Mouse (Mus musculus) large intestine, adult 2 months (tissue): ENCODE data around the gene Gprin2. TPM values are rescaled to one million over a fixed set of nuclear protein-coding genes. Genes with fewer than 3 reads are reported as not detected.

Experiments
- DNase-seq: peaks from one replicate; pipeline ENCODE4 v3.0.0-alpha.2; 2012; ENCODE audit warnings: low read depth, low spot score
- WGBS: fragments of 180-500 bp; shearing (Covaris S2); methylation state at CpG from one replicate; pipeline ENCODE4 v1.1.7; 2018; 5-methylcytosine and 5-hydroxymethylcytosine counted together
- polyA plus RNA-seq: library from polyadenylated mRNA; depleted of rRNA; stranded (reverse); fragments of >200 nt; gene quantifications from 2 replicates; pipeline ENCODE4 v1.2.3, GENCODE M21; 2012; rRNA removed

The Gprin2 gene
- polyA plus RNA-seq, result 0.04 TPM in 2 replicates

DNA sequence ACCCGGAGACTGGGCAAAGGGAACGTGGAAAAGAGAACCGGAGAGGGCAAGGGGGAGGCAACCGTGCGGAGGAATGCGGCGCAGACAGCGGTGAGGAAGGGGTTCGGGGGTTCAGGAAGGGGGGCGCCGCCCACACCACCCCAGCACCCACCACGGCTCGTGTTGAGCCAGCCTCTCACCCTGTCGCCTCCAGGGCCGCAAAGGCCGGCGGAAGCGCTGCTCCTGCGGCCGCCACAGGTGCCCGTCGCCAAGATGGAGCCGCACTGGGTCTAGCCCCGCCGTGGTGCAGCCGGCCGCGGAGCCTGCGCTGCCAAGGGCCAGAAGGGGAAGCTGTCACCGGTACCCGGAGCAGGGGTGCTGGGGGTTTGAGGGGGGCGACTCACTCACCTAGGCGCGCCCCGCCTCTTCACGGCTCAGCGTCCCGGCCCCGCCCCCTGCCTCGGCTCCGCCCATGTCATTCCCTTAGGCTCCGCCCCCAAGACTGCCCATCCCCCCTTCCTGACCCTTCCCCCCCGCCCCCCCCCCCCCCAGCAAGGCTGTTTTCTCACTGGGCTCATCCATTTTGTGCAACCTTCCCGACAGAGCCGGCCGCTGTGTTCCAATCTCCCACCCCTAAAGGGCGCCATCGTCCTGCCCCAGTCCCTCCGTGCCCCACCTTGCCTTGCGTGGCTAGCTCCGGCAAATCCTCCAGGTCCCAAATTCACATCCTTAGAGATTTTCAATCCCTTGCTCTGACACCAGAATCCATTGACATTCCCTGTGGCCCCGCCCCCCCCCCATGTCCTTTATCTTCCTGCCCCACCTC lies at the start of gene Gprin2:
Gene Gprin2, minus strand, starts transcription at position 423 of the 805 bp plus-strand sequence.
- DNase-seq, result no peak
- WGBS, result 6% methylated on average over 50 of the region's 52 CpGs

DNA sequence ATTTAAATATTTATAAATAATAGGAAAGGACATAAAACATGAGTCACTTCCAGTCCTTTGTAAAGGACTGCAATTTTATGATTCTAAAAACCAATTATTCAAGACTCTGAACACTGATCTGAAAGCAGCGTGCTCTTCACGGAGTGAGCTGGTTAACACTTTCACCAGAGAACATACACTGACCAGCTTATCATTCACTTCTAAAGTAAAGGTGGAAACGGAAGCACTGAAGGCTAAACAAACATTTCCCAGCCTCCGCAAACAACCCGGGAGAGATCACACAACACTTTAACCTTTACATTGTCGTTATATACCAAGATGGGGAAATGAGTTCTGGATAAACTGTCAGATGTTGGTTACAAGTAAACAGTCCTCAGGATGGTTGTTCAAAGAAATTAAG lies 39.2 kb upstream of the Gprin2 start:
- no peak for DNase-seq
- 19% methylated on average over 6 of the region's 6 CpGs for WGBS

DNA sequence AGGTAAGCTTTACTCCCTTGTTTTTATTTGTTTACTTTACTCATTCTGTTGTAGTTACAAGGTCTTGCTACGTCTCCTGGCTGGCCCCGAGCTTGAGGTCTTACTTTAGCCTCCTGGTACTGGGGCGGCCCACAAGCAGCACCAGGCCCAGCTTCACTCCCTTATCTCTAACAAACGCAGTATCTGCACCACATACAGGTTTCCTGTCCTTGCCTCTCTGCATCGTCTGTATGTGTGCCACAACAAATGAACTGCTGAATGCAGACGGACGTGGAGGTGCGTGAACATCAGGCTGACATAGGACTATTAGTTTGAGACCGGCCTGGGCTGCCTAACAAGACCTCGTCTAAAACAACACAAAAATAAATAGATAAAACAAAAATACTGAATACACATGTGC lies 38.8 kb upstream of the Gprin2 start:
- WGBS, result 58% methylated on average over 10 of the region's 10 CpGs
- no peak for DNase-seq

DNA sequence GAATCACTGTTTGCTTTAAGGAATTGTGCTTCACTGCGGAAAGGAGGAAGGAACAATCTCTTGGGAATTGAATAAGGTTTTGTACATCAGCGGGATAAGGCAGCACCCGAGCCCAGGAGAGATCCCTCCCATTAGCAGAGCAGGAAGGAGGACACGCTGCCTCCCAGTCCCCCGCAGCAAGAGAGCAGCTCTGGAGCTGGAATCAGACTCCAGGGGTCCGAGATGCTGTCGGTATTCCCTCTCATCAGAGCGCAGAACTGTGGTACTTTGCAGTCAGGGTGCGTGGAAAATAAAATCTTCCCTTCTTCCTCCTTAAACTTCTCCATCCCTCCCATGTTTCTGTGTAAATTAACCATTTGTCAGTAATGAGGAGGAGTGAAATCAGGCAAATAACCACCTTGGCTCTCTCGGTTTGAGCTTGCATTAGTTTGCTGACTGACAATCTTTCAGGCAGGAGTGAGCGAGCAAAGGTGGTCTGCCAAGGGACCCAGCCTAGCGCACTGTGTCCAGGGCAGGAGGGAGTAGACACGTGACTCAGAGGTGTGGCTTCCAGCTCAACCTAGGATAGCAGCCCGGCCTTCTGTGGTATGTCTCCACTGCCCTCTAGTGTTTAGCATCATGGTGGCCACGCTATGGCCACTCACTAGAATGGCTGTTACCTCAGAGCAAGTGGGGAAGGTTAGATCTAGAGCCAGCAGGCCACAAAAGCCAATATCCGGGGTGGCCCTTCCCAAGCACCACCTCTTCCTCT lies 33.4 kb upstream of the Gprin2 start:
- DNase-seq, result peak; percentile 35
- WGBS, result 19% methylated on average over 16 of the region's 16 CpGs

DNA sequence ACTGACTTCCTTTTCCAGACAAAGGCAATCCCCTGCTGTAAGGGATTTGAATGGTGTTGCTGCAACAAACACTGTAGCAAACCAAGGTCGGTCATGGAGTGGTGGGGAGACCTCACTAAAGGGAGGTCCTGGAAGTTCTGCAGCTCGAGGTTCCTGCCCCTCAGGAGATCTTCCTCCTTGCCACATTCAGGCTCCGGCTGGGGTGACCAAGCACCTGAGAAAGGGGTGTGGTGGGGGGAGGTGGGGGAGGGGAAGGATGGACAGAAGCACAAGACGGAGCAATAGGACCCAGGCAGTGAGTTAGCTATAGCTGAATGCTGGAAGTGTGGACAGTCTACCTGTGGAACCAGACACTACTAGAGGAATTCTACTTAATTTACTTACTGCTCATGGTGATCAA lies 32.4 kb upstream of the Gprin2 start:
- WGBS, result 89% methylated on average over 4 of the region's 4 CpGs
- DNase-seq, result no peak

DNA sequence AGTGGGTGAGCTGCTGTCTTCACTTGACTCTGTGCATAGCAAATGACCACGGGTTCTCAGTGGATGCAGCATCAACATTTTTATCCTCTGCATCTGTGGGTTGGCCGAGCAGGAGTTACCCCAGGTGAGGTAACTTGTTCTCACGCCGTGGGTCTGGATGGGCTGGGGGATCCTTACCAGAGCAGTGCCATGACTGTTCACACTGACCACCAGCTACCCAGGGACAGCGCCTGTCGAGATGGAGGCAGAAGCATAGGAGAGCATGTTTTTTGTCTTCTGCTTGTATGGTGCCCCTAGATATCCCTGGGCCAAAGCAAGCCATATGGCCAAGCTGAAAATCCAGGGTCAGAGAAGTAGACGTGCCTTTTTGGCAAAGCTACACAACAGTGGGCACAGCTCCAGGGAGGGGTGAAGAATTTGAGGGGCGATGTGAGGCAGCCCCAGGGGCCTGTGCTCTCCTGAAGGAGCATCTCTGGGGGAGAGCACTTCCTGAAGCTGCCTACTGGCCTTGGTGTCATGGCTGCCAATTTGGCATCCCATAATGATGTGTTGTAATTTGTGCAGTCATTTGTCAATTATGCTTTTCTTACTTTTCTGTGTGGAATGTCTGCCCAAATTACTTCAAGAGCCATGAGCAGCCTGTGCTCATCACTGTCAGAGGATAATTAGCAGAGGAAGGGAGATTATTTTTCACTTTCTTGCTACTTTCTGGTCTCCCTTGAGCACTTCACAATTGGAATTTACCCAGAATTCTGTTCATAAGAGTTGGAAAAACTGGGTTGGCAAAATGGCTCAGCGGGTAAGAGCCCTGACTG lies 31.6 kb upstream of the Gprin2 start:
- WGBS, result 91% methylated on average over 9 of the region's 9 CpGs
- no peak for DNase-seq

DNA sequence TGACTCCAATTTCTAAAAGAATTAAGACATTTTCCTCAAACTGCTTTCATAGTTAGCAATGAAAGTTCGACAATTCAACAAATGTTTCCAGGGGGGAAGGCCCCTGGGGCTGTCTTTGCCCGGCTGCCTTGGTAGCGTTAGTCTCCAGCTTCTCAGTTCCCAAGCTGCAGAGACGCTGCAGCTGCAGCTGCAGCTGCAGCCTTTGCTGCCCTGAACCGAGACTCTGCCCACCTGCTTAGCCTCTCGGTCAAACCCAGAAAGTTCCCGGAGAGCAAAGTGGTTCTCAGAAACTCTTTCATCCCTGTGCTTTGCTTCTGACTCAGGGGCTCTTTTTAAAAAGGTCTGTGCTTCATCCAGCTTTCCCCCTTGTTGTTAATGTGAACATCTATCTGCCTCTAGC lies 30.9 kb upstream of the Gprin2 start:
- 84% methylated on average over 7 of the region's 7 CpGs for WGBS
- no peak for DNase-seq

DNA sequence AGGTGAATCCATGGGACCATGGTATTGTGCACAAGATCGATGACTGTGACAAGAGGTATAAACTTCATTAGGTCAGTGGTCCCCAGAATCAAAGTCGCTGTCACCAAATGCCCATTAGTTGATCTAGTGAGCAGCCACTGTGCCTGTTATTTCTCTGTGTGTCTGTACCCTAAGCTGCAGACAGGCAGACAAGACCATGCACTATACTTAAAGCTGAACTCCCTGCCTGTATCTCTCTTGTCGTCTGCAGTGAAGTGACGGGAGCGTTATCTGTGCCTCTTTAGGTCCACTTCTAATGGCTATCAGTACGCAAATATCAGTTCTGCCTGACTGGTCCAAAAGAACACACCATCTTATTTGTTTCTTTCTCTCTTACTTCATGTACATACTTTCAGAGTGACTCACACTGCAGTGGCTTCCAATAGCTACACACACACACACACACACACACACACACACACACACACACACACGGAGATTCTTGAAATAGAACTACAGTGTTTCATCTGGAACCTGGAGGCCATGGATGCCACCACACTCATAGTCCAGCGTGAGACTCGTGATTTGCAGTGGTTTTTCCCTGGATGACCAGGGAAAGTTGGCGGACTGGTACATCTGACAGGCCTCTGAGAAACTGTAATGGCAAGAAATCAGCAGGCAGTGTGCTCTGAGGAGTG lies 27.5 kb upstream of the Gprin2 start:
- 77% methylated on average over 10 of the region's 10 CpGs for WGBS
- DNase-seq, result no peak

DNA sequence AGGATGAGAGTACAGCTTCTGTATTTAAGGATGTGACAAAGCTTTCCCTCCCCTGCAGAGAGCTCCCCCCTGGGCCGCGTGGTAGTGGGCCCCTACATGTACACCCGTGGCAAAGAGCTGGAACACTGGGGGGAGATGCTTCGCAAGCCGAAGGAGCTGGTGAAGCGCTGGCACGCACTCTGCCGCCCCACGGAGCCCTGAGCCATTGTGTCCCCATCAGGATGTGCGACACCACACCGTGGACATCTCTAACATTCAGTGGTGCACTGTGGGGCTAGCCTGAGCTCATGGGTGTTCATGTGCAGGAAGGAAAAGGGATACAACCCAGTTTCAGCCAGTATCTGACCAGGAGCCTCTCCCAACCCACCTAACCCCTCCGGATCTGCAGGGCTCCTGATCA lies 26.5 kb upstream of the Gprin2 start:
- 87% methylated on average over 12 of the region's 12 CpGs for WGBS
- DNase-seq, result no peak

DNA sequence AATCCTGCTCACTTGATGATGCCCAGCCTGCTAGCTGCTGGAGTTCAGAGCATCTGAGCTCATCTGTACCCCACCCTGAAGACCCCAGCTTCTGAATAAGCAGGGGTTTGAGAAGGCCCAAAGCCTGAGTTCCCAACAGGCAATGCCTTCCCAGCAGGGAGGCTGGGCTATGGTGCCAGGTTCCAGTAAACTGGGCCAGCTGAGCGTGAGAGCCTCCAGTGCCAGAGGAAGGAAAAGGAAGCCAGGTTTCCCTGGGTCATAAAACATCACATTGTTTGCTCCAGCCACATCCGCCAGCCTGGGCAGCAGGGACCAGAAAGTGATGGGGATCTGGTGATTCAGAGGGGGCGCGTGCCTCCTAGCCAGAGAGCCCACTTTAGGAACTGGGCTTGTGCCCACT lies 25.1 kb upstream of the Gprin2 start:
- no peak for DNase-seq
- WGBS, result 50% methylated on average over 4 of the region's 4 CpGs

DNA sequence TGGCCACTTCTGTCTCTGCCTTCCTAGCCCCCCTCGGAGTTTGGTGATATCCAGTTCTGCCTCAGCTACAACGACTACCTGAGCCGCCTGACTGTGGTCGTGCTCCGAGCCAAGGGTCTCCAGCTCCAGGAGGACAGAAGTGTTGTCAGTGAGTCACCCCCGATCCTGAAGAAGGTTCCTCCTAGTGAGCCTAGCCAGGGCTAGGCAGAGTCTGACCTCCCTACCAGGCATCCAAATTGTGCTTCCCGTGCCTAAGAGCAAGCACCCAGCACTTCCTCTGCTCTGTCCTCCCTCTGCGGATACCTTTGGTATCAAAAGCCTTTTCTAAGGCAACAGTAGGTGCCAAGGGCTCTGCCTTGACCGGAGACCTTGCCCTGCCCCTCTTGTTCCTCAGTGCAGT lies 24.5 kb upstream of the Gprin2 start:
- WGBS, result 82% methylated on average over 9 of the region's 9 CpGs
- DNase-seq, result no peak

DNA sequence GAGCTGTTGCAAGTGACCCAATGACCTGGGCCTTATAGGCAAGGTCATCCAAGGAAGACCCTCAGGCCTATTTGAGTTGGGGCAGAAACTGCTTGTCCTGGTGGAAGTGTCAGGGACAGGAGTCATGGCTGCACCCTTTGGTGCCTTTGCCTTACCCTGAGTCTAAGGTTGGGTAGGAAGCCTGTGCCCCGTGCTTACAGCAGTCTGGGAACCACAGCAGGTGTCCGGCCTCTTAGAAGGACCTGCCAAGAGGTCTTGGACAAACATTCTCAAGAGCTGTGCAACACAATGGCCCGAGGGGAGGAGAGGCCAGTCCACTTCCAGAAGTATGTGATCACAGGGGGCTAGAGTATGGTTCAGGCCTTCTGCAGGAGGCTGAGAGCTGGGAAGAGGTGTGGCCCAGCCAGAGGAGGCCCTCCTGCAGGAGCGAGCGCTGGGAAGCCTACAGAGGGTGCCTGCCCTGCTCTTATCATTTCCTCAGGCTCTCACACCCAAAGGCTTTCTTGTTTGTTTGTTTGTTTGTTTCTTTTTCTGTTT lies 22.0 kb upstream of the Gprin2 start:
- WGBS, result 66% methylated on average over 5 of the region's 5 CpGs

DNA sequence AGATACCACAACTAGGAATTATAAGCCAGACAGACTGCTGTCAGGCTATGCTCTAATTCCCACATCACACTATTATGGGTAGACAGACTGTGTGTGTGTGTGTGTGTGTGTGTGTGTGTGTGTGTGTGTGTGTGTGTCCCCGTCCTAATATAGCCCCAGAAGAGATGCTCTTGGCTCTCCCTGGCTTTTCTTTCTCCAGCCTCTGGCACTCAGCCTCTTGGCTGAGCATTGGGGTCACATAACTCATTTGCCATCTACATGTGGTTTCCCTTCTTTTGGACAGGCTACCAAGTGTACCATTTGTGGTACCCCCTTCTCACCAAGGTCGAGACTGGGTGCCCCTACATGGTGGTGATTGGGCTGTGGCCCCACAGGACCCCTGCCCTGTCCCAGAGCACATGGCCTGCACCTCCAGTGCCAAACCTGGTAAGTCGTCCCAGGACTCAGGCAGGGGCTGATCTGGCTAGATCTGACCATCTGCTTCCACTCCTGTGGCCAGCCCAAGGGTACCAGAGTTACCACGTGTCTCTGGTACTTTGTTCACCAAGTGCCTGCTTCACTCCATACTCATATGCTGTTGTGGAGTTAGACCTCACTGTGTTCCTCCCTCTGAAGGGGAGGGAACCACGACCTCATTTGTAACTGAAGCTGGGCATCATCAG lies 20.1 kb upstream of the Gprin2 start:
- no peak for DNase-seq
- WGBS, result 62% methylated on average over 5 of the region's 5 CpGs

More for the DNA sequence above, 22.0 kb upstream of the Gprin2 start:
- no peak for DNase-seq

DNA sequence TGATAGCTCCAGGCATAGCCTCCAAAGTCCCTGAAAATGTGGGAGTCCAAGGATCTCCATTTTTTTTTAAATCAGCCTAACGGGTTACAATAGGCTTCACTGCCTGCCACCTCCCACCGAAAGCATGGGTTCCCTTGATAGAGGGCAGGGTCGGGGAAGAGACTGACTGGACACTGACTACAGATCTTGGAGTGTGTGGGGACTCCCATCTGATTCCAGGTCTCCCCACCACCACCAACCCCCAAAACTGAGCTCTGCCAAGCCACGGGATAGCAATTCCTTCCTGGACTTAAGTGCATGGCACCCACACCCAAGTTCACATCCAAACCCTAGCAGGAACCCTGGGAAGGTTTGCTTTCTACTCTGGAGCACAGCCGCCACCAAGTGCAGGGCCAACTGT lies 19.0 kb upstream of the Gprin2 start:
- no peak for DNase-seq
- WGBS, result 71% methylated on average over 5 of the region's 5 CpGs

DNA sequence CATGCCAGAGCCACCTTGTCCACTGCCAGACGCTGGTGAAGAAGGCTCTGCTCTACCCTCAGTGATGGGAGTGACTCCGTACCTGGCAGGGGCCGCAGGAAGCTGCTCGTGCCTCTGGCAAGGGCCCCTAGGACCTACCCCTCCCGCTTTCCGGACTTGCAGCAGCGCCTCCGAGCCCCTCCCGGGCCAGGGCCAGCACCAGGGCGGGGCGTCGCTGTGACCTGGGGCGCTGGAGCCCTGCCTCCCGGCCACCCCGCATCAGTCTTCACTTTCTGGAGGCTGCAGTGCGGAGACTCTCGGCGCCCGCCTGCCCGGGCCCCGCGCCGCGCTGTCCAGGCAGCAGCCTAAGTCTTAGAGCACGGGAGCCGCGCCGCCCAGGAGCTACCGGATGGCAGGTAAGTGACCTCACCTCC lies 18.3 kb upstream of the Gprin2 start:
- DNase-seq, result no peak
- whole genome bisulfite sequencing, result 4% methylated on average over 29 of the region's 29 CpGs

DNA sequence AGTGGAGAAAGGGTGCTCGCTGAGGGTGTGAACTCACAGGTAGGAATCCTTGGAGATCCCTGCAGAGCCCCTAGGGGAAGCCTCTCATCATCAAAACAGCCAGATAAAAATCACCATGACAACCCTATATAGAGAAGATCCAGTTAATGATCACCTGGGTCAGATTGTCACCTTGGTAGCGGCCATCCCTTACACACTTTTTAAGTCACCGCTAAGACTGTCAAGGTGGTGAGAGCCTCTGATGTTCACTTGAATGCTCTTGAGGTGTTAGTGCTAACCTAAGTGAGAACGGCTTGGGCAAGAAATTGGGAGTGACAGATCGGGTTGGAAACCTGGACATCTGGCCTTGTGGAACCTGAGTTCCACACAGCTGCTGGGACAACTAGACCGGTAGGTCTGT lies 17.8 kb upstream of the Gprin2 start, which contains the start of gene Syt15:
Gene Syt15, plus strand, starts transcription at position 301 of the 400 bp plus-strand sequence.
- WGBS, result 63% methylated on average over 6 of the region's 6 CpGs
- no peak for DNase-seq

DNA sequence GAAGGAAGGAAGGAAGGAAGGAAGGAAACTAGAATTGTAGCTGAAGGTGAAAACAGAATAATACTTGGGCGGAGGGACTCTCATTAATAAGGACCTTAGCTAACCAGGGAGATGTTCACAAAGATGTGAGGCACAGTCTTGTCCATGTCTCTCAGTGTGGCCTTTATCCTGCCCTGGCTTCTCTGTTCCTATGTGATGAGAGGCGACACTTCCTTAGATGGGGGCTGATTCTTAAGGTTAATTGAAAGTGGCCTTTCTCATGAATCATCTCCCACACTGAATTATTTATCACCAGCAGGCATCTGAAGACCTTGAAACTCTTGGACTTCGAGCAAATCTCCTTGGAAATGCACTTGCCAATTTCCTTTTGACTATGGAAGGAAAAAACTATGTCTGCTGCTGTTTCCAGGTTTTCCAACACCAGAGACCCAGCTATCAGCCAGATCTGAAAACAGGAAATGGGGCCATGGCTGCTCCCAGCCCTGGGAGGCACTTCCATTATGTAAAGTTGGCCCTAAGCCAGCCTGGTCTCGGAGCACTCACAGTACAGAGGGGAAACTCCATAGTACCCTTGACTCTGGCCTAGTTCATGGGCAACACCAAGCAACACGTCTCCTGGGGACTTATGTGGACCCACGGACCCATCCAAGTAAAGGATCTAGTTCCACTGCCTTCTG lies 14.1 kb upstream of the Gprin2 start:
- DNase-seq, result no peak

DNA sequence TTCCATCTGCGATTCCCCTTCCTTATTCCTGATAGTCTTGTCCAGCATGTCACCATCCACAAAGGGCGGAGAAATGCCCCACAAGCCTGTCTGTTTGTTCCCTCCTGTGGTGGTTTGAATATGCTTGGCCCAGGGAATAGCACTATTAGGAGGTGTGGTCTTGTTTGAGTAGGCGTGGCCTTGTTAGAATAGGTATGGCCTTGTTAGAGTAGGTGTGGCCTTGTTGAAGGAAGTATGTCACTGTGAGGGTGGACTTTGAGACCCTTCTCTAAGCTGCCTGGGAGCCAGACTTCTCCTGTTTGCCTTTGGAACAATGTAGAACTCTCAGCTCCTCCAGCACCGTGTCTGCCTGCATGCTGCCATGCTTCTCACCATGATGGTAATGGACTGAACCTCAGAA lies 8.5 kb upstream of the Gprin2 start:
- no peak for DNase-seq
- WGBS, result 80% methylated on average over 4 of the region's 4 CpGs

More for the DNA sequence above, 14.1 kb upstream of the Gprin2 start:
- WGBS, result 61% methylated on average over 6 of the region's 6 CpGs
